Mouse (Mus musculus): ENCODE data around the gene Renbp. TPM values are rescaled to one million over a fixed set of nuclear protein-coding genes. Genes with fewer than 3 reads are reported as not detected.

Gene Renbp
- total and polyA plus RNA-seq, 2 experiments from 2014 or later = 35.9 to 43.5 TPM

DNA sequence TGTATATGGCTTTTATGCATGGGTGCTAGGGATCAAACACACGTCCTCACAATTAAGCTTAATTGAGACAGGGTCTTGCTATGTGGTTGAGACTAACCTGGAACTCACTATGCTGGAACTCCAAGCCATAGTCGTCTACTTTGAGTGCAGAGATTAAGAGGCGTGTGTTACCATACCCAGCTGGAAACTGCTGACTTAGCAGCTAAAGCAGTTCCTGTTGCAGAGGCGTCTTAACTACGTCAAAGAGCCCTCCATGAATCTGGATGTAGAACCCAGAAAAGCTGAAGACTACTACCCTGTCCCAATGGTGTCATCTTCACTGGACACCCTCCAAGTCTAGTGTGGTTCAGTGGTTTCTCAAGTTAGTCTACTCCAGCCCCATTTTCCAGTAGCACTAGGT lies 12.0 kb downstream of the Renbp start:
- Histone ChIP-seq H3K4me1 (ENCODE audit: control insufficient read depth, insufficient read depth) (no peaks in the 10 kb centered on the region; the same call in 1 of the 2 replicates), H3K9ac (replicated peaks; ENCODE audit: low read depth, low read length) (no peak overlapping the region), H3K27ac (ENCODE audit: low read depth) (no peak overlapping the region), H3K36me3 (replicated peaks; ENCODE audit: control insufficient read depth, insufficient read depth, low read length) (peaks cover 6% of the 10 kb centered on the region; the same call in 1 of the 2 replicates), H3K4me3 (ENCODE audit: low read depth, low read length) (no peak overlapping the region), H3K27me3 (ENCODE audit: control insufficient read depth, insufficient read depth, low read length) (no peaks in the 10 kb centered on the region), H3K9me3 (replicated peaks; ENCODE audit: control insufficient read depth, low read length) (no peaks in the 10 kb centered on the region), H3K4me2 (ENCODE audit: low read depth, low read length) (no peak overlapping the region)
- DNase-seq (ENCODE audit: low spot score) = no peak
- TF ChIP-seq CTCF (IDR thresholded peaks at IDR 0.05; ENCODE audit: low read depth) = no peak
- no peak for TF ChIP-seq EP300 (IDR thresholded peaks at IDR 0.05; ENCODE audit: low read depth)
- ATAC-seq (ENCODE audit: insufficient read depth, low read depth) = no peak
- 75% methylated on average over 5 of the region's 5 CpGs for WGBS

DNA sequence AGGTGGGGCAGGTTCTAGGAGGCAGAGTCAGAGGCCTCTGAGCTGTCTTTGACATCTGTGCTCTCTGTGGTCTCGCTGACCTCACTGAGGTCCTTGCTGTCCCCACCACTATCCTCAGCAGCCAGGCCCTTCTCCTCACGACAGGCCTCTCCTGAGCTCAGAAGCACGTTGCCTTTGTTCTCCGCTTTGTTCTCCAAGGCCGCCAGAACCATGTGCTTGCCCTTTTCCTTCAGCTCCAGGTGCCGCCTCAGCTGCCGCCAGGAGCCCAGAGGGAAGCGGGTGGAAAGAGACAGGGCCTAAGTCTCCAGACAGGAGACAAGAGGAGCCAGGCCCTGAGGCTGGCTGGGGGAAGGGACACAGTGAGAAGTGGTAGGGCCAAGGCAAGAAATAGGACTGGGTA lies 13.7 kb downstream of the Renbp start:
- Histone ChIP-seq H3K9me3 (replicated peaks; ENCODE audit: control insufficient read depth, low read length) (no peaks in the 10 kb centered on the region), H3K9ac (replicated peaks; ENCODE audit: low read depth, low read length) (no peak overlapping the region), H3K27me3 (ENCODE audit: control insufficient read depth, insufficient read depth, low read length) (no peaks in the 10 kb centered on the region), H3K4me1 (ENCODE audit: control insufficient read depth, insufficient read depth) (no peaks in the 10 kb centered on the region), H3K27ac (ENCODE audit: low read depth) (no peak overlapping the region), H3K4me3 (ENCODE audit: low read depth, low read length) (no peak overlapping the region), H3K36me3 (replicated peaks; ENCODE audit: control insufficient read depth, insufficient read depth, low read length) (peaks cover 6% of the 10 kb centered on the region; the same call in 1 of the 2 replicates), H3K4me2 (ENCODE audit: low read depth, low read length) (no peak overlapping the region)
- ATAC-seq (ENCODE audit: insufficient read depth, low read depth) (no peak), DNase-seq (ENCODE audit: low spot score) (no peak)
- TF ChIP-seq CTCF (IDR thresholded peaks at IDR 0.05; ENCODE audit: low read depth) = no peak
- TF ChIP-seq EP300 (IDR thresholded peaks at IDR 0.05; ENCODE audit: low read depth) = no peak
- WGBS = 82% methylated on average over 8 of the region's 8 CpGs

GRCm38 (mm10) chrX:73914827-73915703 lies 15.6 kb downstream of the Renbp start:
- peak; percentile 50 for TF ChIP-seq CTCF (IDR thresholded peaks at IDR 0.05; ENCODE audit: low read depth)
- TF ChIP-seq EP300 (IDR thresholded peaks at IDR 0.05; ENCODE audit: low read depth) = no peak
- no peaks in the 10 kb centered on the region for H3K27me3 ChIP-seq (ENCODE audit: control insufficient read depth, insufficient read depth, low read length)
- ATAC-seq (ENCODE audit: insufficient read depth, low read depth) (peak; percentile 98), DNase-seq (ENCODE audit: low spot score) (peak; percentile 97)
- peak overlapping the region; percentile 42 for H3K4me2 ChIP-seq (ENCODE audit: low read depth, low read length)
- 22% methylated on average over 31 of the region's 31 CpGs for WGBS
- H3K9me3 ChIP-seq (replicated peaks; ENCODE audit: control insufficient read depth, low read length) = no peaks in the 10 kb centered on the region
- peaks cover 6% of the 10 kb centered on the region; the same call in 1 of the 2 replicates for H3K36me3 ChIP-seq (replicated peaks; ENCODE audit: control insufficient read depth, insufficient read depth, low read length)
- no peak overlapping the region; the same call in 1 of the 2 replicates for H3K9ac ChIP-seq (replicated peaks; ENCODE audit: low read depth, low read length)
- H3K27ac ChIP-seq (ENCODE audit: low read depth) = peak overlapping the region; percentile 85
- H3K4me3 ChIP-seq (ENCODE audit: low read depth, low read length) = no peak overlapping the region
- no peaks in the 10 kb centered on the region for H3K4me1 ChIP-seq (ENCODE audit: control insufficient read depth, insufficient read depth)

DNA sequence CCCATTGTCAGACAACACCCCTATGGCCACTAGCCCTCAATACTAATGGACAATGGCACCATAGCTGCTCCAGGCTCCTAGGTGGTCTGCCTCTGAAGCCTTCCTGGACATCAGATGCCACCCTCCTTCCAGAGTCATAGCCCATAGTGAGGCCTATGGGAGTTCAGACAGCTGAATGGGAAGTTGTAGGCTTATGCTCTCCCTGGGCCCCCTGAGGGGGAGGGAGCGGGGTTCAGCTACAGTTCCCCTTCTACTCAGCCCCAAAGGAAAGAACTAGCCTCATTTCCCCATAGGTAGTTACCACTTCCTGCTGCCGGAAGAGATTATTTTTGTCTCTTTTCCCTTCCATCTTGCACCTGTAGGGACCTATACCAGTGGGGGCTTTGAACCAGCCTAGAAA lies 19.1 kb downstream of the Renbp start:
- Histone ChIP-seq H3K4me2 (ENCODE audit: low read depth, low read length) (no peak overlapping the region; the same call in 1 of the 2 replicates), H3K9me3 (replicated peaks; ENCODE audit: control insufficient read depth, low read length) (no peaks in the 10 kb centered on the region), H3K4me1 (ENCODE audit: control insufficient read depth, insufficient read depth) (no peaks in the 10 kb centered on the region), H3K4me3 (ENCODE audit: low read depth, low read length) (no peak overlapping the region), H3K27me3 (ENCODE audit: control insufficient read depth, insufficient read depth, low read length) (no peaks in the 10 kb centered on the region), H3K9ac (replicated peaks; ENCODE audit: low read depth, low read length) (no peak overlapping the region), H3K36me3 (replicated peaks; ENCODE audit: control insufficient read depth, insufficient read depth, low read length) (no peaks in the 10 kb centered on the region), H3K27ac (ENCODE audit: low read depth) (peak overlapping the region; percentile 53; the same call in 1 of the 2 replicates)
- no peak for TF ChIP-seq CTCF (IDR thresholded peaks at IDR 0.05; ENCODE audit: low read depth)
- no peak for TF ChIP-seq EP300 (IDR thresholded peaks at IDR 0.05; ENCODE audit: low read depth)
- ATAC-seq (ENCODE audit: insufficient read depth, low read depth) = no peak
- DNase-seq (ENCODE audit: low spot score) = no peak
- 69% methylated on average over 2 of the region's 2 CpGs for WGBS

DNA sequence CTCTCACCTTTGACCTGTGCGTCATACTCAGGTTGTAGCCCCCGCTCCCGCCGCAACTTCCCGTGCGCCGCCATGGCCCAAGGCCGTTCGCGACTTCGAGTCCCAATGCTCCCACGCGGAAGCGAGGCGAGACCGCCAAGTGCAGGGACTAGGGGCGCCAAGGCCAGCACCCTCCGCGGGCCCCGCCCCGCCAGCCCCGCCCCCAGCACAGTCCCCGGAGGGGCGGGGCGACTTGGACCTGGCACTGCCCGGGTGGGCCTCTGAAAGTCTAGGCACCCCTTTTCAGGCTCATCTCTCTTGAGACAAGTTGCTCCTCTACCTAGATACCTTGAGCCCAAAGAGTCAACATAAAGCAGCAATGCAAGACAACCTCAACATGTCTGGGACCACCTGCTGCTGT lies 19.5 kb downstream of the Renbp start:
- ATAC-seq (ENCODE audit: insufficient read depth, low read depth) = no peak
- WGBS = 31% methylated on average over 20 of the region's 26 CpGs
- no peaks in the 10 kb centered on the region for H3K4me1 ChIP-seq (ENCODE audit: control insufficient read depth, insufficient read depth)
- TF ChIP-seq CTCF (IDR thresholded peaks at IDR 0.05; ENCODE audit: low read depth) (no peak), EP300 (IDR thresholded peaks at IDR 0.05; ENCODE audit: low read depth) (no peak)
- no peak for DNase-seq (ENCODE audit: low spot score)
- no peaks in the 10 kb centered on the region for H3K9me3 ChIP-seq (replicated peaks; ENCODE audit: control insufficient read depth, low read length)
- H3K4me3 ChIP-seq (ENCODE audit: low read depth, low read length) = peak overlapping the region; percentile 21; the same call in 1 of the 2 replicates
- H3K9ac ChIP-seq (replicated peaks; ENCODE audit: low read depth, low read length) = no peak overlapping the region
- H3K27me3 ChIP-seq (ENCODE audit: control insufficient read depth, insufficient read depth, low read length) = no peaks in the 10 kb centered on the region
- no peaks in the 10 kb centered on the region for H3K36me3 ChIP-seq (replicated peaks; ENCODE audit: control insufficient read depth, insufficient read depth, low read length)
- H3K4me2 ChIP-seq (ENCODE audit: low read depth, low read length) = peak overlapping the region; percentile 37
- H3K27ac ChIP-seq (ENCODE audit: low read depth) = peak overlapping the region; percentile 53; the same call in 1 of the 2 replicates
